Mouse (Mus musculus) gastrocnemius, adult 2 months (tissue): ENCODE results near the gene Tmem270. TPM values are rescaled to one million over a fixed set of nuclear protein-coding genes. Genes with fewer than 3 reads are reported as not detected.
A peak's percentile ranks its signal among the peaks of the same experiment; 100 is the strongest.

Source experiments
- DNase-seq: peaks from one replicate; pipeline ENCODE4 v3.0.0; 2022
- H3K27ac ChIP-seq: fragments of 200-600 bp; 2 replicates; pipeline ENCODE4 v1.8.1; 2022; ENCODE audit warnings: mild to moderate bottlenecking
- H3K4me3 ChIP-seq: fragments of 200-600 bp; 2 replicates; pipeline ENCODE4 v1.8.1; 2022; ENCODE audit warnings: mild to moderate bottlenecking, moderate library complexity
- CTCF ChIP-seq: fragments of 200-600 bp; IDR thresholded peaks from 2 replicates; pipeline ENCODE4 v1.8.1; 2022; ENCODE audit warnings: antibody characterized with exemption, mild to moderate bottlenecking, moderate library complexity
- intact Hi-C: fragments of 180-260 bp; cut with DNase I; formaldehyde crosslinking; loops from one replicate; pipeline ENCODE4 v1.15.1; 2025
- total RNA-seq, 2 experiments: library from RNA; stranded (reverse); gene quantifications; 2 replicates each; pipeline ENCODE4 v1.2.3; 2021

The Tmem270 gene
- total RNA-seq, 2 experiments from 2014 or later, result not detected

- intact Hi-C loops, result no loop called here
- no peak for TF ChIP-seq CTCF
- DNase-seq, result no peak
- Histone ChIP-seq H3K27ac (no peak overlapping the region), H3K4me3 (no peak overlapping the region)
Observed at GRCm38 (mm10) chr5:134919097-134919496, 12.6 kb upstream of the Tmem270 start.

GRCm38 (mm10) chr5:134918071-134918832 lies 11.7 kb upstream of the Tmem270 start:
- Histone ChIP-seq H3K4me3 (no peak overlapping the region), H3K27ac (no peak overlapping the region)
- TF ChIP-seq CTCF, result peak; percentile 76
- DNase-seq, result peak; percentile 70
- intact Hi-C loops, result no loop called here

- intact Hi-C loops, result no loop called here
- Histone ChIP-seq H3K27ac (no peak within 1 kb of the TSS), H3K4me3 (no peak within 1 kb of the TSS)
- TF ChIP-seq CTCF, result no peak
- no peak for DNase-seq
Observed at GRCm38 (mm10) chr5:134915311-134915710, 8.8 kb upstream of the Tmem270 start, which contains the start of gene Cldn13. Gene Cldn13, minus strand, starts transcription at chr5:134915526.

GRCm38 (mm10) chr5:134914510-134914909 lies 8.0 kb upstream of the Tmem270 start:
- Histone ChIP-seq H3K27ac (no peak overlapping the region), H3K4me3 (no peak overlapping the region)
- no peak for TF ChIP-seq CTCF
- intact Hi-C loops, result no loop called here
- DNase-seq, result no peak

GRCm38 (mm10) chr5:134913753-134914152 lies 7.2 kb upstream of the Tmem270 start:
- no peak for DNase-seq
- intact Hi-C loops, result no loop called here
- no peak overlapping the region for H3K27ac ChIP-seq
- H3K4me3 ChIP-seq, result no peak overlapping the region
- TF ChIP-seq CTCF, result no peak

GRCm38 (mm10) chr5:134913352-134913751 lies 6.8 kb upstream of the Tmem270 start:
- intact Hi-C loops, result no loop called here
- TF ChIP-seq CTCF, result no peak
- no peak for DNase-seq
- Histone ChIP-seq H3K4me3 (no peak overlapping the region), H3K27ac (no peak overlapping the region)

- no peak overlapping the region for H3K4me3 ChIP-seq
Observed at GRCm38 (mm10) chr5:134911901-134912300, 5.4 kb upstream of the Tmem270 start.

GRCm38 (mm10) chr5:134907135-134907534 lies 602 bp upstream of the Tmem270 start:
- Histone ChIP-seq H3K4me3 (peak overlapping the region; percentile 29; the same call in 1 of the 2 replicates), H3K27ac (no peak overlapping the region)
- TF ChIP-seq CTCF, result peak; percentile 96
- DNase-seq, result peak; percentile 94
- intact Hi-C loops, result loop anchor here (1.0 kb wide), 1 partner anchor 58 kb away; no protein-coding TSS in a partner anchor

More at GRCm38 (mm10) chr5:134911901-134912300, 5.4 kb upstream of the Tmem270 start:
- H3K27ac ChIP-seq, result no peak overlapping the region
- DNase-seq, result no peak
- intact Hi-C loops, result no loop called here
- no peak for TF ChIP-seq CTCF

GRCm38 (mm10) chr5:134901644-134902027 lies 4.9 kb downstream of the Tmem270 start:
- H3K4me3 ChIP-seq, result no peak overlapping the region
- intact Hi-C loops, result loop anchor here (1.0 kb wide), 1 partner anchor 153 kb away; no protein-coding TSS in a partner anchor
- peak; percentile 25 for DNase-seq
- no peak for TF ChIP-seq CTCF
- no peak overlapping the region for H3K27ac ChIP-seq

- no peak overlapping the region for H3K4me3 ChIP-seq
- DNase-seq, result peak; percentile 48
- intact Hi-C loops, result loop anchor here (1.0 kb wide), 1 partner anchor 153 kb away; no protein-coding TSS in a partner anchor
- peak; percentile 78 for TF ChIP-seq CTCF
- H3K27ac ChIP-seq, result no peak overlapping the region
Observed at GRCm38 (mm10) chr5:134901012-134901643, 5.4 kb downstream of the Tmem270 start.

GRCm38 (mm10) chr5:134897596-134897995 lies 8.9 kb downstream of the Tmem270 start:
- Histone ChIP-seq H3K4me3 (no peak overlapping the region), H3K27ac (no peak overlapping the region)
- no peak for DNase-seq
- intact Hi-C loops, result no loop called here
- no peak for TF ChIP-seq CTCF

- no peak for TF ChIP-seq CTCF
- DNase-seq, result peak; percentile 48
- intact Hi-C loops, result no loop called here
- Histone ChIP-seq H3K4me3 (no peak overlapping the region), H3K27ac (no peak overlapping the region; the same call in 1 of the 2 replicates)
Observed at GRCm38 (mm10) chr5:134896965-134897364, 9.6 kb downstream of the Tmem270 start.

GRCm38 (mm10) chr5:134895291-134895690 lies 11.2 kb downstream of the Tmem270 start:
- no peak for TF ChIP-seq CTCF
- H3K4me3 ChIP-seq, result no peak overlapping the region
- intact Hi-C loops, result no loop called here
- peak; percentile 74 for DNase-seq
- 0 out of 2 replicates have a peak overlapping the region, but pooled peaks have one; percentile 31 for H3K27ac ChIP-seq
